Mouse (Mus musculus): ENCODE measurements around the gene Zfp691.

Gene Zfp691

GRCm38 (mm10) chr4:119124771-119125273, 49.2 kb downstream of the Zfp691 start:
- DNase-seq (ENCODE audit: low spot score) = no peak

- DNase-seq (ENCODE audit: low spot score) = peak; percentile 22
These were observed 52.7 kb downstream of the Zfp691 start for GRCm38 (mm10) chr4:119121249-119121648.

DNA sequence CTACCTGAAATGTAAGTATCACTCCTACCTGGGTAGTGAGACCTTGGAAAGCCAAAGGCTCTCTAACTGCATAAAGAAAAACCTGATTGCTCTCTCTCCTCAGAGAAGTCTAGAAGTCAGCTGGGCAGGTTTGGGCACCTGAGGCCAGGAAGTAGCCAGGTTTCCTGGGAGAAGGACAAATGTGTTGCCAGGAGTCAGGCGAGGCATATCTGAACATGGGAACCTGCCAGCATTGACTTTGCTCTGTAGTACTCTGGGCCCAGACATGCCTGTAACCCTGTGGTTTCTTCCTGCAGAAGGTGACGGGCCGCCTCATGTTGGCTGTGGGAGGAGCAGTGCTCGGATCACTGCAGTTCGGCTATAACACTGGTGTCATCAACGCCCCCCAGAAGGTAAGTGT, 53.9 kb downstream of the Zfp691 start:
- DNase-seq (ENCODE audit: low spot score) = no peak
